Mouse (Mus musculus): ENCODE results near the gene Bmp7. TPM values are rescaled to one million over a fixed set of nuclear protein-coding genes. Genes with fewer than 3 reads are reported as not detected.

Bmp7 gene
- polyA plus RNA-seq, 1 experiment from 2014 or later, result 31.4 TPM

- Histone ChIP-seq H3K36me3 (peaks cover 10% of the 10 kb centered on the region; the same call in 1 of the 2 replicates), H3K9ac (replicated peaks) (no peak overlapping the region), H3K4me1 (replicated peaks) (peaks cover 98% of the 10 kb centered on the region), H3K27me3 (0 out of 2 replicates have a peak, but pooled peaks cover 6% of the 10 kb centered on the region), H3K4me2 (peak overlapping the region; percentile 24; the same call in 1 of the 2 replicates), H3K27ac (0 out of 2 replicates have a peak overlapping the region, but pooled peaks have one; percentile 37), H3K9me3 (no peaks in the 10 kb centered on the region), H3K4me3 (replicated peaks) (no peak overlapping the region)
- no peak for ATAC-seq (ENCODE audit: insufficient number of reproducible peaks, insufficient read depth, low FRiP score, low TSS enrichment, low read depth)
- WGBS, result 47% methylated on average over 17 of the region's 17 CpGs
Measured at GRCm38 (mm10) chr2:172931137-172931898, 8.8 kb downstream of the Bmp7 start.

- Histone ChIP-seq H3K4me2 (peak overlapping the region; percentile 2), H3K4me1 (replicated peaks) (peaks cover 98% of the 10 kb centered on the region), H3K4me3 (replicated peaks) (no peak overlapping the region), H3K9me3 (no peaks in the 10 kb centered on the region), H3K9ac (replicated peaks) (no peak overlapping the region), H3K27ac (0 out of 2 replicates have a peak overlapping the region, but pooled peaks have one; percentile 23), H3K27me3 (0 out of 2 replicates have a peak, but pooled peaks cover 3% of the 10 kb centered on the region), H3K36me3 (peaks cover 12% of the 10 kb centered on the region; the same call in 1 of the 2 replicates)
- WGBS, result 70% methylated on average over 14 of the region's 14 CpGs
- no peak for ATAC-seq (ENCODE audit: insufficient number of reproducible peaks, insufficient read depth, low FRiP score, low TSS enrichment, low read depth)
Measured at GRCm38 (mm10) chr2:172929905-172930436, 10.2 kb downstream of the Bmp7 start.

GRCm38 (mm10) chr2:172927643-172928042 lies 12.5 kb downstream of the Bmp7 start:
- no peak overlapping the region for H3K4me2 ChIP-seq
- H3K9me3 ChIP-seq, result no peaks in the 10 kb centered on the region
- peaks cover 93% of the 10 kb centered on the region for H3K4me1 ChIP-seq (replicated peaks)
- H3K4me3 ChIP-seq (replicated peaks), result no peak overlapping the region
- H3K27me3 ChIP-seq, result 0 out of 2 replicates have a peak, but pooled peaks cover 3% of the 10 kb centered on the region
- H3K36me3 ChIP-seq, result peaks cover 12% of the 10 kb centered on the region
- ATAC-seq (ENCODE audit: insufficient number of reproducible peaks, insufficient read depth, low FRiP score, low TSS enrichment, low read depth), result no peak
- H3K9ac ChIP-seq (replicated peaks), result no peak overlapping the region
- no peak overlapping the region for H3K27ac ChIP-seq
- WGBS, result 73% methylated on average over 5 of the region's 5 CpGs

- H3K36me3 ChIP-seq, result peaks cover 15% of the 10 kb centered on the region
- H3K9ac ChIP-seq (replicated peaks), result no peak overlapping the region
- 73% methylated on average over 4 of the region's 4 CpGs for WGBS
- H3K27me3 ChIP-seq, result 0 out of 2 replicates have a peak, but pooled peaks cover 3% of the 10 kb centered on the region
- ATAC-seq (ENCODE audit: insufficient number of reproducible peaks, insufficient read depth, low FRiP score, low TSS enrichment, low read depth), result no peak
- peak overlapping the region; percentile 7; the same call in 1 of the 2 replicates for H3K27ac ChIP-seq
- no peak overlapping the region for H3K4me3 ChIP-seq (replicated peaks)
- no peak overlapping the region for H3K4me2 ChIP-seq
- H3K4me1 ChIP-seq (replicated peaks), result peaks cover 93% of the 10 kb centered on the region
- H3K9me3 ChIP-seq, result no peaks in the 10 kb centered on the region
Measured at GRCm38 (mm10) chr2:172926311-172926710, 13.8 kb downstream of the Bmp7 start.

- peaks cover 19% of the 10 kb centered on the region for H3K36me3 ChIP-seq
- no peaks in the 10 kb centered on the region for H3K27me3 ChIP-seq
- H3K9ac ChIP-seq (replicated peaks), result no peak overlapping the region
- H3K9me3 ChIP-seq, result no peaks in the 10 kb centered on the region
- peak overlapping the region; percentile 1; the same call in 1 of the 2 replicates for H3K4me2 ChIP-seq
- WGBS, result 8% methylated on average over 6 of the region's 6 CpGs
- peak; percentile 67 for ATAC-seq (ENCODE audit: insufficient number of reproducible peaks, insufficient read depth, low FRiP score, low TSS enrichment, low read depth)
- H3K4me1 ChIP-seq (replicated peaks), result peaks cover 80% of the 10 kb centered on the region
- peak overlapping the region; percentile 79 for H3K27ac ChIP-seq
- H3K4me3 ChIP-seq (replicated peaks), result no peak overlapping the region
Measured at GRCm38 (mm10) chr2:172924961-172925360, 15.2 kb downstream of the Bmp7 start.

GRCm38 (mm10) chr2:172923198-172923597 lies 16.9 kb downstream of the Bmp7 start:
- H3K36me3 ChIP-seq, result peaks cover 19% of the 10 kb centered on the region
- peaks cover 62% of the 10 kb centered on the region for H3K4me1 ChIP-seq (replicated peaks)
- no peaks in the 10 kb centered on the region for H3K27me3 ChIP-seq
- no peak overlapping the region for H3K4me3 ChIP-seq (replicated peaks)
- no peaks in the 10 kb centered on the region for H3K9me3 ChIP-seq
- H3K4me2 ChIP-seq, result no peak overlapping the region
- no peak for ATAC-seq (ENCODE audit: insufficient number of reproducible peaks, insufficient read depth, low FRiP score, low TSS enrichment, low read depth)
- no peak overlapping the region for H3K9ac ChIP-seq (replicated peaks)
- no peak overlapping the region for H3K27ac ChIP-seq
- 85% methylated on average over 7 of the region's 7 CpGs for WGBS

- H3K27ac ChIP-seq, result no peak overlapping the region
- H3K4me2 ChIP-seq, result no peak overlapping the region
- H3K9ac ChIP-seq (replicated peaks), result no peak overlapping the region
- H3K4me3 ChIP-seq (replicated peaks), result no peak overlapping the region
- WGBS, result 53% methylated on average over 5 of the region's 5 CpGs
- H3K4me1 ChIP-seq (replicated peaks), result peaks cover 56% of the 10 kb centered on the region
- H3K27me3 ChIP-seq, result no peaks in the 10 kb centered on the region
- no peak for ATAC-seq (ENCODE audit: insufficient number of reproducible peaks, insufficient read depth, low FRiP score, low TSS enrichment, low read depth)
- peaks cover 19% of the 10 kb centered on the region for H3K36me3 ChIP-seq
- no peaks in the 10 kb centered on the region for H3K9me3 ChIP-seq
Measured at GRCm38 (mm10) chr2:172922597-172922996, 17.5 kb downstream of the Bmp7 start.

- Histone ChIP-seq H3K4me3 (replicated peaks) (no peak overlapping the region), H3K27me3 (no peaks in the 10 kb centered on the region), H3K27ac (no peak overlapping the region), H3K36me3 (peaks cover 30% of the 10 kb centered on the region), H3K4me1 (replicated peaks) (peaks cover 36% of the 10 kb centered on the region), H3K9me3 (no peaks in the 10 kb centered on the region), H3K4me2 (no peak overlapping the region), H3K9ac (replicated peaks) (no peak overlapping the region)
- no peak for ATAC-seq (ENCODE audit: insufficient number of reproducible peaks, insufficient read depth, low FRiP score, low TSS enrichment, low read depth)
- WGBS, result 84% methylated on average over 14 of the region's 14 CpGs
Measured at GRCm38 (mm10) chr2:172914018-172914417, 26.1 kb downstream of the Bmp7 start.

- ATAC-seq (ENCODE audit: insufficient number of reproducible peaks, insufficient read depth, low FRiP score, low TSS enrichment, low read depth), result no peak
- no peaks in the 10 kb centered on the region for H3K27me3 ChIP-seq
- no peak overlapping the region for H3K4me3 ChIP-seq (replicated peaks)
- no peaks in the 10 kb centered on the region for H3K9me3 ChIP-seq
- no peak overlapping the region for H3K4me2 ChIP-seq
- 0 out of 2 replicates have a peak overlapping the region, but pooled peaks have one; percentile 40 for H3K9ac ChIP-seq (replicated peaks)
- WGBS, result 38% methylated on average over 5 of the region's 5 CpGs
- H3K27ac ChIP-seq, result peak overlapping the region; percentile 53; the same call in 1 of the 2 replicates
- H3K36me3 ChIP-seq, result peaks cover 30% of the 10 kb centered on the region
- H3K4me1 ChIP-seq (replicated peaks), result peaks cover 59% of the 10 kb centered on the region
Measured at GRCm38 (mm10) chr2:172911715-172912114, 28.4 kb downstream of the Bmp7 start.

- no peaks in the 10 kb centered on the region for H3K27me3 ChIP-seq
- peaks cover 28% of the 10 kb centered on the region for H3K36me3 ChIP-seq
- H3K4me2 ChIP-seq, result no peak overlapping the region
- WGBS, result 72% methylated on average over 6 of the region's 6 CpGs
- H3K4me3 ChIP-seq (replicated peaks), result no peak overlapping the region
- H3K4me1 ChIP-seq (replicated peaks), result peaks cover 64% of the 10 kb centered on the region
- H3K9me3 ChIP-seq, result no peaks in the 10 kb centered on the region
- H3K9ac ChIP-seq (replicated peaks), result no peak overlapping the region
- no peak overlapping the region for H3K27ac ChIP-seq
- no peak for ATAC-seq (ENCODE audit: insufficient number of reproducible peaks, insufficient read depth, low FRiP score, low TSS enrichment, low read depth)
Measured at GRCm38 (mm10) chr2:172911157-172911556, 29.0 kb downstream of the Bmp7 start.

- 56% methylated on average over 6 of the region's 6 CpGs for WGBS
- ATAC-seq (ENCODE audit: insufficient number of reproducible peaks, insufficient read depth, low FRiP score, low TSS enrichment, low read depth), result no peak
- H3K4me2 ChIP-seq, result no peak overlapping the region
- no peak overlapping the region for H3K9ac ChIP-seq (replicated peaks)
- peaks cover 28% of the 10 kb centered on the region for H3K36me3 ChIP-seq
- H3K9me3 ChIP-seq, result no peaks in the 10 kb centered on the region
- H3K27ac ChIP-seq, result no peak overlapping the region
- no peaks in the 10 kb centered on the region for H3K27me3 ChIP-seq
- H3K4me1 ChIP-seq (replicated peaks), result peaks cover 68% of the 10 kb centered on the region
- H3K4me3 ChIP-seq (replicated peaks), result no peak overlapping the region
Measured at GRCm38 (mm10) chr2:172909463-172909862, 30.7 kb downstream of the Bmp7 start.

Measured in limb, embryonic 12.5 days (tissue).